Mouse (Mus musculus): ENCODE data around the gene Tex13a. TPM values are rescaled to one million over a fixed set of nuclear protein-coding genes. Genes with fewer than 3 reads are reported as not detected.

Gene Tex13a
- not detected in 2 replicates for polyA plus RNA-seq (2012; rRNA removed)
- polyA plus RNA-seq (2014; fragmentation: Nextera tagmentation; extraction: Ambion mirVana), result not detected in 2 replicates

- Histone ChIP-seq H3K27me3 (ENCODE audit: control insufficient read depth, insufficient read depth, low read length) (no peaks in the 10 kb centered on the region), H3K36me3 (ENCODE audit: control insufficient read depth, insufficient read depth, low read length) (no peaks in the 10 kb centered on the region), H3K27ac (replicated peaks; ENCODE audit: low read depth, low read length) (no peak within 1 kb of the TSS), H3K9ac (ENCODE audit: low read depth, low read length, severe bottlenecking) (no peak within 1 kb of the TSS), H3K4me2 (replicated peaks; ENCODE audit: low read depth, low read length, severe bottlenecking) (no peak within 1 kb of the TSS), H3K9me3 (ENCODE audit: control insufficient read depth, low read length) (no peaks in the 10 kb centered on the region), H3K4me1 (ENCODE audit: control insufficient read depth, insufficient read depth, low read length) (no peaks in the 10 kb centered on the region), H3K4me3 (replicated peaks; ENCODE audit: low read length) (no peak within 1 kb of the TSS)
- TF ChIP-seq POLR2A (IDR thresholded peaks at IDR 0.05; ENCODE audit: borderline replicate concordance, extremely low read depth, insufficient read depth, insufficient read length), result no peak
- 89% methylated on average over 3 of the region's 3 CpGs for WGBS
- ATAC-seq (ENCODE audit: low FRiP score, low read depth), result no peak
- DNase-seq (ENCODE audit: low spot score), result no peak
These were observed at the start of gene Tex13a for GRCm38 (mm10) chrX:138209480-138209879. Gene Tex13a, minus strand, starts transcription at chrX:138209580.

DNA sequence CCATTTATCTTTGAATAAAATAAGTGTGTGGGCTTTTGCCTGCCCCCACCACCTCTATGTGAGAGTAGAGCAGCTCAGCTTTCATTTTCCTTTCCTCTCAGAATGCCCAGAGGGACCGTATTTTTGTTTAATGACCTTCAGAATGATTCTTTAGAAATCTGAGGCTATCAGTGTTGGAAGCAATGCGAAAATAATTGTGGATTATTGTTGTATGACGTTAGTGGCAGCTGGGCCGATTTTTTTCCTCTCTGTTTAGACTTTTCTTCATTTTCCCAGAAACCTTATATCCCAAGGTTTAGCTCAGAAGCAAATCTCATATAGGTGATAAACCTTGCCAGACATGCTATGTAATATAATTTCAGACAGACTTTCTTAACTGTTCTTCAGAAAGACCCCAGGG lies 25.2 kb upstream of the Tex13a start:
- H3K9me3 ChIP-seq (ENCODE audit: control insufficient read depth, low read length), result no peaks in the 10 kb centered on the region
- WGBS, result 31% methylated on average over 4 of the region's 4 CpGs
- DNase-seq (ENCODE audit: low spot score) (peak; percentile 66), ATAC-seq (ENCODE audit: low FRiP score, low read depth) (peak; percentile 68; the same call in 1 of the 2 replicates)
- no peaks in the 10 kb centered on the region for H3K36me3 ChIP-seq (ENCODE audit: control insufficient read depth, insufficient read depth, low read length)
- no peak for TF ChIP-seq POLR2A (IDR thresholded peaks at IDR 0.05; ENCODE audit: borderline replicate concordance, extremely low read depth, insufficient read depth, insufficient read length)
- H3K4me1 ChIP-seq (ENCODE audit: control insufficient read depth, insufficient read depth, low read length), result no peaks in the 10 kb centered on the region
- no peaks in the 10 kb centered on the region for H3K27me3 ChIP-seq (ENCODE audit: control insufficient read depth, insufficient read depth, low read length)
- no peak overlapping the region for H3K27ac ChIP-seq (replicated peaks; ENCODE audit: low read depth, low read length)
- H3K9ac ChIP-seq (ENCODE audit: low read depth, low read length, severe bottlenecking), result no peak overlapping the region
- no peak overlapping the region for H3K4me3 ChIP-seq (replicated peaks; ENCODE audit: low read length)
- no peak overlapping the region for H3K4me2 ChIP-seq (replicated peaks; ENCODE audit: low read depth, low read length, severe bottlenecking)

GRCm38 (mm10) chrX:138170146-138170545 lies 39.2 kb downstream of the Tex13a start:
- Histone ChIP-seq H3K9me3 (ENCODE audit: control insufficient read depth, low read length) (no peaks in the 10 kb centered on the region), H3K4me2 (replicated peaks; ENCODE audit: low read depth, low read length, severe bottlenecking) (no peak overlapping the region), H3K36me3 (ENCODE audit: control insufficient read depth, insufficient read depth, low read length) (no peaks in the 10 kb centered on the region), H3K27ac (replicated peaks; ENCODE audit: low read depth, low read length) (no peak overlapping the region), H3K4me1 (ENCODE audit: control insufficient read depth, insufficient read depth, low read length) (no peaks in the 10 kb centered on the region), H3K9ac (ENCODE audit: low read depth, low read length, severe bottlenecking) (no peak overlapping the region), H3K27me3 (ENCODE audit: control insufficient read depth, insufficient read depth, low read length) (no peaks in the 10 kb centered on the region), H3K4me3 (replicated peaks; ENCODE audit: low read length) (no peak overlapping the region)
- no peak for TF ChIP-seq POLR2A (IDR thresholded peaks at IDR 0.05; ENCODE audit: borderline replicate concordance, extremely low read depth, insufficient read depth, insufficient read length)
- DNase-seq (ENCODE audit: low spot score), result peak; percentile 42
- 15% methylated on average over 3 of the region's 3 CpGs for WGBS
- ATAC-seq (ENCODE audit: low FRiP score, low read depth), result no peak

All from limb, embryonic 14.5 days (tissue).